Mouse (Mus musculus) induced T-regulatory cell, adult 2 months (primary cell): ENCODE results near the gene Il12rb1.
A peak's percentile ranks its signal among the peaks of the same experiment; 100 is the strongest.

Experiments used
- DNase-seq: peaks from one replicate; pipeline ENCODE4 v3.0.0-alpha.2; 2012; ENCODE audit warnings: low read depth

Il12rb1 gene

GRCm38 (mm10) chr8:70850947-70851346 is 42.7 kb downstream of the Il12rb1 start:
- DNase-seq: no peak

GRCm38 (mm10) chr8:70851837-70852236 is 43.6 kb downstream of the Il12rb1 start:
- no peak for DNase-seq

GRCm38 (mm10) chr8:70852595-70853231 is 44.5 kb downstream of the Il12rb1 start:
- no peak for DNase-seq

- no peak for DNase-seq
Observed at GRCm38 (mm10) chr8:70853863-70854262, 45.6 kb downstream of the Il12rb1 start.

- no peak for DNase-seq
Observed at GRCm38 (mm10) chr8:70856028-70856427, 47.8 kb downstream of the Il12rb1 start.

GRCm38 (mm10) chr8:70856541-70857197 is 48.4 kb downstream of the Il12rb1 start:
- peak; percentile 61 for DNase-seq

GRCm38 (mm10) chr8:70857516-70857915 is 49.3 kb downstream of the Il12rb1 start:
- DNase-seq: peak; percentile 55

- peak; percentile 61 for DNase-seq
Observed at GRCm38 (mm10) chr8:70862824-70863641, 54.8 kb downstream of the Il12rb1 start, which contains the start of gene Kcnn1. Kcnn1 (minus strand) TSS chr8:70863258.

- peak; percentile 77 for DNase-seq
Observed at GRCm38 (mm10) chr8:70863956-70864711, 55.9 kb downstream of the Il12rb1 start.

- peak; percentile 63 for DNase-seq
Observed at GRCm38 (mm10) chr8:70864712-70865221, 56.5 kb downstream of the Il12rb1 start.

GRCm38 (mm10) chr8:70865350-70866000 is 57.2 kb downstream of the Il12rb1 start:
- DNase-seq: peak; percentile 100

- no peak for DNase-seq
Observed at GRCm38 (mm10) chr8:70866001-70866520, 57.8 kb downstream of the Il12rb1 start.

GRCm38 (mm10) chr8:70866566-70866965 is 58.3 kb downstream of the Il12rb1 start:
- no peak for DNase-seq

- peak; percentile 84 for DNase-seq
Observed at GRCm38 (mm10) chr8:70868559-70869198, 60.4 kb downstream of the Il12rb1 start.

GRCm38 (mm10) chr8:70869199-70869571 is 60.9 kb downstream of the Il12rb1 start:
- no peak for DNase-seq

- DNase-seq: peak; percentile 84
Observed at GRCm38 (mm10) chr8:70869601-70870041, 61.4 kb downstream of the Il12rb1 start.
